Mouse (Mus musculus) spleen, adult 18-20 months (tissue): ENCODE results near the gene Mturn.
A peak's percentile ranks its signal among the peaks of the same experiment; 100 is the strongest.

Experiments used
- DNase-seq, 2 experiments: peaks; one replicate each; pipeline ENCODE4 v3.0.0; 2022; ENCODE audit warnings: mixed read lengths in 2 of 2

Mturn gene

DNA sequence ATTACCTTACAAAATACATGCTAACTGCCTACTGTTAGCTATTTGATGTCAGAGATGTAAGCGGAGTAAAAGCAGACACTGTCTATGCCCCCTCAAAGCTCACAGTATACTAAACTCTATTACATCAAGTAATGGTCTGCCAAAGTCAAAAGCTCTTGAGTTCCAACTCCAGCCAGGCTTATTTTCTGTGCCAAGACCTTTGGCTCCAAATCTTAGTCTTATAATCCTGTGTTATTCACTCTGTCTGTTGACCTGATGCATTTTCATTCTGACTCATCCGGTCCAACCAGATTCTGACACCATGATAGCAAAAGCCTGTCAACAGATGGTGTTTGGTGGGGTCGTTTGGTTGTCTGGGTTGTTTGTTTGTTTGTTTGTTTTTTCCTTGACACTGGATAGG, 50.3 kb downstream of the Mturn start:
- no peak for DNase-seq

DNA sequence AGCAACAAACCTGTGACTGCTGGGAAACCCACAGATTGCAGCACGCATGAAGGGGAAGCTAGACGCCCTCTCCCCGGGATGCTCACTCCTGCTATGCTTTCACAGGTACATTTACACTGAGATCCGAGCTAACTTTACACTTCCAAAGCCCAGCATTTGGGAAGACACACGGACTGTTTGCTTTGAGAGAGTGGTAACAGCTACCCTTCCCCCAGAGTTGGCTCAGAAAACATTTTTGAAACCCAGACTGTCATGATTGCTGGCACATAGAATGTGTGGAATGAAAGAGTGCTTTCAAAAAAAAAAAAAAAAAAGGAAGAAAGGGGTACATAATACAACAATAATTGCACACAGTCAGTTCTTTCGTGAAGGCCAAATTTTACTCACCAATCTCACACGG, 51.3 kb downstream of the Mturn start:
- no peak for DNase-seq

DNA sequence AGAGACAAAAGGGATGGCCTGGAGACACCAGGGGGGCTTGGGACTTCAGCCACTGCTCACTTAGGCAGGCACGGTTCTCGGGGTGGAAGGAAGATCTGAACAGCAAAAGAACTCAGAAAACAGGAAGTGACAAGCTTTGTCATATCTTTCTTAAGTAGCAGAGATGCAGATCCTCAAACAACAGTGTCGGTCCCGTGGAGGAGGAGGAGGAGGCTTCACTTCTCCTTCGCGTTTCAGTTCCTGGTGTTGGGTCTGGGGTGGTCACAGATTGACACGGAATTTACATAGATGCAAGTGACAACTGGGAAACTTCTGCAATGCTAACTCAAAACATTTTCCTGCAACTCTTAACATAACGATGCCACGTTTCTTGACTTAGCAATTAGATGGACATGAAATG, 54.7 kb downstream of the Mturn start:
- peak; percentile 42 to 51 for DNase-seq

DNA sequence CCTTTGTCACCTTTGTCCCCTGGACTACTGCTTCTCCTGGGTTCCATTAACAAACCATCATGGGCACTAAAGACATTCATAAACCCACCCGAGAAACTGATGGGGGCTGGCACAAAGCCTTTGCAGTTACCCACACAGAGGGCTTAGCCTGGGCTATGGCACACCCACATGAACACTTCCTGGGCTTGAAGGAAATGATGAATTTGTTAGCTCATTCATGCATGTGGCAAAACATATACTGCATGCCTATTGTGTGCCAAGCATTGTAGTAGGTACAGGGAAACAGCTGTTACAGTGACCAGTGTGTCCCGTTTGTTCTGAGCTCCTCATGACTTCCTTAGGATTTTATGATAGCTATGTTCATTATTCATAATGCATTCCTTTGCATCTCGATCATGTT, 55.8 kb downstream of the Mturn start:
- DNase-seq = no peak

DNA sequence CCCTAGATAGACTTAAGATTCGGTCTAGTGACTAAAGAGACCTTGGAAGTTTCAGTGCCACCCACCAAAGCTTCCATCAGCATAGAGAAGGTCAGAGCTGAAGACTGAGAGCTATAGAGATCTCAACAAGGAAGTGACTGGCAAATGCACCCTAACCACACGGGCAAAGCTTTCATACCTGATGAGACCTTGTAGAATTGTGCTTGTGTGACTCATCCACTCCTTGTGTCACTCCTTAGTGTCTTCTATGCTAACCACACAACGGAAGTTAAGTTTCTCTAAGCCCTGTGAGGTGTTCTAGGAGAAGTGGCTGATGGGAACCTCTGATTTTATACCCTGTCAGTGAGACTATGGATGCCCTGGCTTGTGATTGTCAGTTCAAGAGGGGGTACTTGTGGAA, 56.3 kb downstream of the Mturn start:
- DNase-seq = no peak

DNA sequence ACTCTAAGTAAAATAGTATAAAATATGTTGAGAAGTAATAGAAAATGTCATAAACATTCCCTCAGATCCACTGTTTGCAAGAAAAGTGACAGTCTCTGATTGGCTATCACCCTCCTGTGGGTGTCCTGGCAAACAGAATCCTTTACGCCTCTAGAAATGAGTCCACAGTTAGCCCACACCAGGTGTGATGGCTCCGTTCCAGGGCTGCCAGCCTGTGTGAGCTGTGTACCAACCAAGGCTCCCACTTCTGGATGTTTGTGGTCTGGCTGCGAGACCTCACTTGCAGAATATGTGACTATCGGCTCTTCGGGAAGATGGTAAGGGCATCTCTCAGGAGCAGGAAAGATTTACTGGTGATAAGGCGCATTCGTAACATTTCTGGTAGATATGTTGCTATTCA, 67.6 kb downstream of the Mturn start:
- no peak for DNase-seq

DNA sequence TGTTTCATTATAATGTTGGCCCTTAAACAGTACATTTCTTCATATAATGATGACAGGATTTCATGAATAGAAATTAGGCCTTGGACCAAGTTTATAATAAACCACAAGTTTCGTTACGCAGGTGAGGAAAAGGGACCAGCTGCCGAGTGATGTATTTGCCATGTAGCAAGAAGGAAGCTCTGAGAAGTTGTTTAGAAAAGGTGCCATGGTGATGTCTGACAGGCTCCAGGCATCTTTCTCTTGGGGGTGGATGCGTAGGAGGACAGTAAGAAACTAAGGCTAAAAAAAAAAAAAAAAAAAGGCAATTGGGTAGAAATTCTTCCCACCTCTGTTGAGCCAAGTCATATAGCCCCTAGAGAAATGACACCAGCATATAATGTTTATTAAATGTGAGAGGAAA, 70.2 kb downstream of the Mturn start:
- no peak for DNase-seq

DNA sequence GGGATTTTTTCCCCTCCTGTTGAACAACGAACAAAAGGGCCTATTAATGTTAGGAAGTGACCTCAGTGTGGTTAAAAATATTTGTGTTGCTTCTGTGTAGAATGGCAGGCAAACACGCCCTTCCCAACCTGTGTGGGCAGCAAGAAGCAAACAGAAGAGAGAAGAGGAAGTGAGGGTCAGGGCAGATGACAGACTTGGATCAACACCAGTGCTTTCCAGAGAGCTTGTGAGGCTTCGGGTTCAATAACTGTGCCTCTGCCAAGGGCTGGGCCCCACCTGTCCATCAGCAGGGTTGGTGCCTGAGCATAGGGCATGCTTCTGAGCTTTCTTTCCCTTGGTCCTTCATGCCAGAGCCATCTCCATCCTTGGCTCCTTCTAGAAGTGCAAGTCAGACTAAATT, 70.7 kb downstream of the Mturn start:
- peak; percentile 25 to 40 for DNase-seq
